Mouse (Mus musculus): ENCODE data around the gene Prrc2c. TPM values are rescaled to one million over a fixed set of nuclear protein-coding genes. Genes with fewer than 3 reads are reported as not detected.
"Not testable (repeated sequence)": the region's sequence is repeated elsewhere in the genome, so short reads cannot be mapped to it uniquely, and the experiment has no call there.

Gene Prrc2c
- total RNA-seq, 2 experiments from 2014 or later = 172 to 179 TPM

DNA sequence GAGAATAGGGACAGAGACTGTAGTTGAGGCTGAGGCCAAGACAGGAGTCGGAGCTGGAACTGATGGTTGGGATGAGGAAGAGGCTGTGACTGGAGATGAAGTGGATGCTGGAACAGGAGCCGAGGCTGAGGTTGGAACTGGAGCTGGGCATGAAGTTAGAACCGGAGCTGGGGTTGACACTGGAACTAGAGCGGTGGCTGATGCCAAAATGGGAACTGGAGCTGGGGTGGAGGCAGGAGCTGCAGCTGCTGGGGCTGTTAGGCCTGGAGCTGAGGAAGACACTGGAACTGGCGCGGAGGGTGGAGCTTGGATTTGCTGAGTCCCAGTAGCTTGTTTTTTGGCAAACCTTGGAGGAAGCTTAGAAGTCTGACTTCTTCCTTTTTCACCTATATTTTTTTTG, 42.5 kb downstream of the Prrc2c start:
- DNase-seq (ENCODE audit: low spot score in 2 of 2) = no peak

DNA sequence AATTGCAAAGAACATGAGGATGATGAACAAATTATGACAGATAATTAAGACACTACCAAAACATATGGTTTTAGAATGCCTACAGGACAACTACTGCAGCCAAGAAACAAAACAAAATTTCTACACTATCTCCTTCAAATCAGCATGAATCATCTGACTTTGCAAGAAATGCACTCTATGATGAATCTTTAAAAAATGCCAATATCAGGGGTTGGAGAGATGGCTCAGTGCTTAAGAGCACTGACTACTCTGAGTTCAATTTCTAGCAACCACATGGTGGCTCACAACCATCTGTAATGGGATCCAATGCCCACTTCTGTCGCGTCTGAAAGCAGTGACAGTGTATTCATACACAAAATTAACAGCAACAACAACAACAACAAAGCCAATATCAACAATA, 46.6 kb downstream of the Prrc2c start:
- no peak for DNase-seq (ENCODE audit: low spot score in 2 of 2)

- no peak for DNase-seq (ENCODE audit: low spot score in 2 of 2)
Observed at GRCm38 (mm10) chr1:162665486-162666174, 74.7 kb downstream of the Prrc2c start.

DNA sequence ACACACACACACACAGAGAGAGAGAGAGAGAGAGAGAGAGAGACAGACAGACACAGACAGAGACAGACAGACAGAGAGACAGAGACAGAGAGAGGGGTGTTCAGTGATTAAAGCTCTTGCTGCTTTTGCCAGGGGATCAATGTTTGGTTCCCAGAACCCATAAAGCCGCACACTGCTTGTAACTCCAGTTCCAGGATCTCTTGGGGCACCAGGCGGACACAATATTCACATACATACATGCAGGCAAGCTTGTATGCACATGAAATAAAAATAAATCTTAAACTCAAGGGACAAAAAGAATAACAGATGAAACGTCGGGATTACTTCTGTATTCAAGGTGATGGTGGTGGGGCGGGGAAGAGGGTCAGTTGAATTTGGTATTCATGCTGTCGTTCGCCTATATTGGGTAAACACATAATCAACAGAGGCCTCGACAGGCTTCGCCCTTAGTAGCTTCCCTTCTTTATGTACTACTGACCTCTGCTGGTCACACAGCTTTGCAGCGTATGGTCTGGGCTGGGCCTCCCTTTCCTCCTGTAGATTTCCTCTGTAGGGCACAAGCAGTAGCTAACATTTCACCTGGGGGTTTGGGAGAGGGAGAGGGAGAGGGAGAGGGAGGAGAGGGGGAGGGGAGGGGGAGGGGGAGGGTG, 75.4 kb downstream of the Prrc2c start:
- DNase-seq (ENCODE audit: low spot score in 2 of 2) = peak; percentile 78 to 84

GRCm38 (mm10) chr1:162660276-162660860, 80.0 kb downstream of the Prrc2c start:
- no peak for DNase-seq (ENCODE audit: low spot score in 2 of 2)

GRCm38 (mm10) chr1:162658119-162658518, 82.2 kb downstream of the Prrc2c start, which contains the start of gene Myocos:
Gene Myocos, minus strand, starts transcription at chr1:162658219.
- DNase-seq (ENCODE audit: low spot score in 2 of 2) = no peak

DNA sequence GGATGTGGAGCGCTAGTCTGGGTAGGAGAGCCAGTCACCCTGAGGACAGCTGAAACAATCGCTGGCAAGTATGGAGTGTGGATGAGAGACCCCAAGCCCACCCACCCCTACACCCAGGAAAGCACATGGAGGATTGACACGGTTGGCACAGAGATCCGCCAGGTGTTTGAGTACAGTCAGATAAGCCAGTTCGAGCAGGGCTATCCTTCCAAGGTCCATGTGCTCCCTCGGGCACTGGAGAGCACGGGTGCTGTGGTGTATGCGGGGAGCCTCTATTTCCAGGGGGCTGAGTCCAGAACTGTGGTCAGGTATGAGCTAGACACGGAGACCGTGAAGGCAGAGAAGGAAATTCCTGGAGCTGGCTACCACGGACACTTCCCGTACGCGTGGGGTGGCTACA, 91.9 kb downstream of the Prrc2c start:
- no peak for DNase-seq (ENCODE audit: low spot score in 2 of 2)

DNA sequence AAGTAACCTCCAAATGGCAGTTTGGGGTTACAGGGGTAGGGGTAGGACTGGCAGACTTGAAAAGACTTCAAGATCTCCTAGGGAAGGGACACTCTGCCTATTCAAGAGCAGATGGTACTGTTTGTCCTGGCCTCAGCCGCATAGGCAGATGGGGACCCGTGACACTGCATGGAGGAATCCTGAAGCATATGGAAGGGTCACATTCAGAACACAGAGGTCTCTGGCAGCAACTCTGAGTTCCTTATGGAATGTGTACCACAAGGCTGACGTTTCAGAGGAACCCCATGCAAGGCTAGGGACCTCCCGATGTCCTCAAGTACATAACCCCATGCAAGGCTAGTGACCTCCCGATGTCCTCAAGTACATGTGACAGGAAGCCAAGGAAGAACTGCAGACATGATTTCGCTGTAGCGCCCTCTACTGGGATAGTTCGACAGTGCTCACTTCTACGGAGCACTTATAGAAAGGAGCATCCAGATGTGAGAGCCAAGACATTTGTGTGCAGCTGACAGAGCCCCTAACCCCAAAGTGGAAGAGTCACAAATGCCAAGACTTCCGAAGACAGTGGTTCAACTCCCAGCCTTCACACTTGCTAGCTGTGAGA, 94.2 kb downstream of the Prrc2c start:
- no peak for DNase-seq (ENCODE audit: low spot score in 2 of 2)

- DNase-seq (ENCODE audit: low spot score in 2 of 2) = peak; percentile 67 to 69
Observed at GRCm38 (mm10) chr1:162643752-162644151, 96.6 kb downstream of the Prrc2c start.

- DNase-seq (ENCODE audit: low spot score in 2 of 2) = no peak
Observed at GRCm38 (mm10) chr1:162642591-162642990, 97.8 kb downstream of the Prrc2c start.

DNA sequence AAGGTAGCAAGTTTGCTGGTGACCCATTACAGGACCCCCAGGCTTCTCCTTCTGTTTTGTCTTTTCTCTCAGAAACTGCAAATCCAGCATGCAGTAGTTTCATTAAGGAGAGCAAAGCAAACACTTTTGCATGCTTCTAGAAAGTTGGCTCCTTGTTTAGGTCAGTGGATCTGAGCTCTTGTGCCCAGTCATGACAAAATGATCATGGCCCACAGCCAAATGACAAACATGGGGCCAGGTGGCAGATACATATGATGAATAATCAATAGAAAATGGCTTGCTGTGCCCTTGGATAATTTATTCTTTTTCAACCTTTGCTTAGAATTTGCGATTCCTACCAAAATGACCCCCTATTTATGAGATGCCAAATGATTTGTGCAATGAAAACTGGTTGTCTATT, 100.5 kb downstream of the Prrc2c start:
- no peak for DNase-seq (ENCODE audit: low spot score in 2 of 2)

GRCm38 (mm10) chr1:162639051-162639750, 101.2 kb downstream of the Prrc2c start, which contains the start of gene Myoc:
Gene Myoc, plus strand, starts transcription at chr1:162639155.
- DNase-seq (ENCODE audit: low spot score in 2 of 2) = no peak

DNA sequence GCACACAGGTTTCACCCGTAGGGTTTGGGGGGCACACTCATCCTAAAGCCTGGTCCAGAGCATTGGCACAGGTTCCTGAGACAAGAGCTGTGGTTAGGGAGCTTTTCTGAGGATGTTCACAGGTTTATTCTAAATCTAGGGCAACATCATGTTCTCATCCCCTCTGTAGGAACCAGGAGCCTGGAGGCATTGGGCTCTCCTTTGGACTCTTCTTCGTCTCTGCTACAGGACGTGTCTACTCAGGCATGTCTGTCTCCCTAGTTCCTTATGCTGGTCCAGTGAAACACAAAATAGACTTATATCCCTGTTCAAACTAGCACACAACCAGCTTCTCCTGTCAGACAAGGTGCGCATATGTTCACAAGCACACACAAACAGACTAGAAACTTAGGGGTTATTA, 101.8 kb downstream of the Prrc2c start:
- DNase-seq (ENCODE audit: low spot score in 2 of 2) = no peak

- DNase-seq (ENCODE audit: low spot score in 2 of 2) = no peak
Observed at GRCm38 (mm10) chr1:162636516-162636915, 103.8 kb downstream of the Prrc2c start.

DNA sequence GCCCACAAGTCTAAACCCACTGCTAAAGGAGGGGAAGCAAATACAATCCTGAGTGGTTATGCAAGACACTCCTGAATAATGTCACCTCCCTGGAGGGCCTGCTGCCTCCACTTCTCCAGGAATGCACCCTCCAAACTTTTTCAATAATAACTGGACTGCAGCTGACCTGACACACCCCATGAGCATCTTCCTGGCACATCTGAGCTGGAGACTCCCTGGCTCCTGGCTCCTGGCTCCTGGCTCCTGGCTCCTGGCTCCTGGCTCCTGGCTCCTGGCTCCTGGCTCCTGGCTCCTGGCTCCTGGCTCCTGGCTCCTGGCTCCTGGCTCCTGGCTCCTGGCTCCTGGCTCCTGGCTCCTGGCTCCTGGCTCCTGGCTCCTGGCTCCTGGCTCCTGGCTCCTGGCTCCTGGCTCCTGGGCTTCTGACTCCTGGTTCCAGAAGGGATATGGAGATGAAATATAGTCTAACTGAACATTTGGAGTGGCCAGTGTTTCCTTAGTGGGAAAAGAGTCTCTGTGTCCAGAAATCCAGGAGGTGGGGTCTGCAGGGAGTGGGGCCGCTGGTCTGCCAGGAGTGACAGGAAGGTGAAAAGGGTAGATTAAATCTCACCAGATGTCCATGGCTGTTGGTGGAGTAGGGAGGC, 104.9 kb downstream of the Prrc2c start:
- not testable (repeated sequence) for DNase-seq (ENCODE audit: low spot score in 2 of 2)

GRCm38 (mm10) chr1:162628326-162628725, 112.0 kb downstream of the Prrc2c start:
- not testable (repeated sequence) for DNase-seq (ENCODE audit: low spot score in 2 of 2)

- DNase-seq (ENCODE audit: low spot score in 2 of 2) = not testable (repeated sequence)
Observed at GRCm38 (mm10) chr1:162627821-162628220, 112.5 kb downstream of the Prrc2c start.

DNA sequence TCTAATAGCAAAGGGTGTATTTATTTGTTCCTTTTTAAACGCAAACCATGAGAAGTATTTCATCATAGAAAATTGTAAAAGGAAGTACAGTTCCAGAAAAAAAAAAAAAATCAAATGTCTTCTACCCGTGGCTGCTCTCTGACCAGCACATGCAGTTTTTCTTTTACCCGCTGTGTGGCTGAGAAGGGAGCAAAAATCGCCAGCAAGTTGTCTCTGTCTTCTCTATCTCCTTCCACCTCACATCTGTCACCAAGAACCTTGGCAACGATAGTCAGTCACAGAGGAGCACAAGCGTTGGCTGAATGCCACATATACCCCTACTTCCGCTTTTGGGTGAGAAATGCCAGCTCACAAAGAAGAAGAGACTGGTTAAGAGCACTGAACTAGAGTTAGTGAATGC, 115.1 kb downstream of the Prrc2c start:
- DNase-seq (ENCODE audit: low spot score in 2 of 2) = no peak

- DNase-seq (ENCODE audit: low spot score in 2 of 2) = no peak
Observed at GRCm38 (mm10) chr1:162623895-162624294, 116.5 kb downstream of the Prrc2c start.

Data from layer of hippocampus, postnatal 10 days (tissue).